Mouse (Mus musculus): Measurements from ENCODE around the gene Adamtsl5.

The Adamtsl5 gene

GRCm38 (mm10) chr10:80321014-80321669 is 27.1 kb downstream of the Adamtsl5 start:
- DNase-seq (ENCODE audit: low spot score in 2 of 2) = no peak

GRCm38 (mm10) chr10:80320340-80320760 is 27.9 kb downstream of the Adamtsl5 start, which contains the start of gene 2310011J03Rik:
Gene 2310011J03Rik, minus strand, starts transcription at chr10:80320537.
- peak; percentile 92 to 95 for DNase-seq (ENCODE audit: low spot score in 2 of 2)

GRCm38 (mm10) chr10:80317011-80317410 is 31.2 kb downstream of the Adamtsl5 start:
- no peak for DNase-seq (ENCODE audit: low spot score in 2 of 2)

GRCm38 (mm10) chr10:80316359-80316781 is 31.8 kb downstream of the Adamtsl5 start:
- DNase-seq (ENCODE audit: low spot score in 2 of 2) = no peak

- DNase-seq (ENCODE audit: low spot score in 2 of 2) = no peak
Measured at GRCm38 (mm10) chr10:80315315-80315714, 32.9 kb downstream of the Adamtsl5 start.

GRCm38 (mm10) chr10:80314494-80315001 is 33.7 kb downstream of the Adamtsl5 start:
- DNase-seq (ENCODE audit: low spot score in 2 of 2) = no peak

- no peak for DNase-seq (ENCODE audit: low spot score in 2 of 2)
Measured at GRCm38 (mm10) chr10:80313627-80314201, 34.5 kb downstream of the Adamtsl5 start.

GRCm38 (mm10) chr10:80312586-80313504 is 35.4 kb downstream of the Adamtsl5 start:
- DNase-seq (ENCODE audit: low spot score in 2 of 2) = no peak

GRCm38 (mm10) chr10:80311560-80311959 is 36.7 kb downstream of the Adamtsl5 start:
- DNase-seq (ENCODE audit: low spot score in 2 of 2) = no peak

- no peak for DNase-seq (ENCODE audit: low spot score in 2 of 2)
Measured at GRCm38 (mm10) chr10:80304862-80305261, 43.4 kb downstream of the Adamtsl5 start.

- DNase-seq (ENCODE audit: low spot score in 2 of 2) = no peak
Measured at GRCm38 (mm10) chr10:80304458-80304857, 43.8 kb downstream of the Adamtsl5 start.

GRCm38 (mm10) chr10:80302471-80302881 is 45.7 kb downstream of the Adamtsl5 start:
- DNase-seq (ENCODE audit: low spot score in 2 of 2) = peak; percentile 91 to 95

- DNase-seq (ENCODE audit: low spot score in 2 of 2) = no peak
Measured at GRCm38 (mm10) chr10:80302082-80302355, 46.2 kb downstream of the Adamtsl5 start.

GRCm38 (mm10) chr10:80301256-80302081 is 46.7 kb downstream of the Adamtsl5 start:
- no peak for DNase-seq (ENCODE audit: low spot score in 2 of 2)

GRCm38 (mm10) chr10:80300672-80301181 is 47.5 kb downstream of the Adamtsl5 start:
- DNase-seq (ENCODE audit: low spot score in 2 of 2) = no peak

GRCm38 (mm10) chr10:80299824-80300223 is 48.4 kb downstream of the Adamtsl5 start:
- no peak for DNase-seq (ENCODE audit: low spot score in 2 of 2)

- DNase-seq (ENCODE audit: low spot score in 2 of 2) = no peak
Measured at GRCm38 (mm10) chr10:80299301-80299700, 48.9 kb downstream of the Adamtsl5 start.

- peak in 1 of 2 experiments; percentile 64 for DNase-seq (ENCODE audit: low spot score in 2 of 2)
Measured at GRCm38 (mm10) chr10:80298571-80299281, 49.5 kb downstream of the Adamtsl5 start.

GRCm38 (mm10) chr10:80297526-80298133 is 50.6 kb downstream of the Adamtsl5 start:
- DNase-seq (ENCODE audit: low spot score in 2 of 2) = no peak

- no peak for DNase-seq (ENCODE audit: low spot score in 2 of 2)
Measured at GRCm38 (mm10) chr10:80296824-80297223, 51.4 kb downstream of the Adamtsl5 start.

All from heart, adult 9 months (tissue).